Mouse (Mus musculus): ENCODE data around the gene Phlpp2. TPM values are rescaled to one million over a fixed set of nuclear protein-coding genes. Genes with fewer than 3 reads are reported as not detected.
A peak's percentile ranks its signal among the peaks of the same experiment; 100 is the strongest.

Gene Phlpp2
- polyA plus RNA-seq, 1 experiment = 0.45 TPM

GRCm38 (mm10) chr8:109957167-109958028 is 89.1 kb downstream of the Phlpp2 start:
- peaks cover 68% of the 10 kb centered on the region for H3K27me3 ChIP-seq (replicated peaks)
- peaks cover 8% of the 10 kb centered on the region; the same call in 1 of the 2 replicates for H3K9me3 ChIP-seq
- no peak overlapping the region for H3K4me3 ChIP-seq (replicated peaks)
- TF ChIP-seq GATA1 (IDR thresholded peaks at IDR 0.05; ENCODE audit: borderline replicate concordance, low read length) (no peak), FLI1 (IDR thresholded peaks at IDR 0.05; ENCODE audit: low read length) (no peak)
- peaks cover 33% of the 10 kb centered on the region for H3K4me1 ChIP-seq
- H3K36me3 ChIP-seq (replicated peaks; ENCODE audit: low read length) = no peaks in the 10 kb centered on the region

GRCm38 (mm10) chr8:109958036-109958655 is 89.8 kb downstream of the Phlpp2 start:
- Histone ChIP-seq H3K36me3 (replicated peaks; ENCODE audit: low read length) (no peaks in the 10 kb centered on the region), H3K4me1 (peaks cover 41% of the 10 kb centered on the region), H3K9me3 (peaks cover 8% of the 10 kb centered on the region; the same call in 1 of the 2 replicates), H3K4me3 (replicated peaks) (no peak overlapping the region), H3K27me3 (replicated peaks) (peaks cover 71% of the 10 kb centered on the region)
- TF ChIP-seq GATA1 (IDR thresholded peaks at IDR 0.05; ENCODE audit: borderline replicate concordance, low read length) (no peak), FLI1 (IDR thresholded peaks at IDR 0.05; ENCODE audit: low read length) (no peak)

- Histone ChIP-seq H3K27me3 (replicated peaks) (peaks cover 71% of the 10 kb centered on the region), H3K9me3 (peaks cover 8% of the 10 kb centered on the region; the same call in 1 of the 2 replicates), H3K4me1 (peaks cover 41% of the 10 kb centered on the region), H3K36me3 (replicated peaks; ENCODE audit: low read length) (no peaks in the 10 kb centered on the region), H3K4me3 (replicated peaks) (no peak overlapping the region)
- TF ChIP-seq GATA1 (IDR thresholded peaks at IDR 0.05; ENCODE audit: borderline replicate concordance, low read length) = no peak
Observed at GRCm38 (mm10) chr8:109959112-109959511, 90.8 kb downstream of the Phlpp2 start.

GRCm38 (mm10) chr8:109961693-109962367 is 93.5 kb downstream of the Phlpp2 start, which contains the start of gene Marveld3:
TSS of gene Marveld3 (minus strand) at chr8:109962203.
- TF ChIP-seq FLI1 (IDR thresholded peaks at IDR 0.05; ENCODE audit: low read length) (no peak), GATA1 (IDR thresholded peaks at IDR 0.05; ENCODE audit: borderline replicate concordance, low read length) (no peak)
- peaks cover 61% of the 10 kb centered on the region for H3K27me3 ChIP-seq (replicated peaks)
- H3K4me1 ChIP-seq = peaks cover 36% of the 10 kb centered on the region
- peak within 1 kb of the TSS; percentile 89 for H3K4me3 ChIP-seq (replicated peaks)
- peaks cover 8% of the 10 kb centered on the region; the same call in 1 of the 2 replicates for H3K9me3 ChIP-seq
- H3K36me3 ChIP-seq (replicated peaks; ENCODE audit: low read length) = no peaks in the 10 kb centered on the region

GRCm38 (mm10) chr8:109962896-109963295 is 94.6 kb downstream of the Phlpp2 start:
- Histone ChIP-seq H3K9me3 (peaks cover 8% of the 10 kb centered on the region; the same call in 1 of the 2 replicates), H3K4me3 (replicated peaks) (no peak overlapping the region), H3K4me1 (peaks cover 27% of the 10 kb centered on the region), H3K27me3 (replicated peaks) (peaks cover 57% of the 10 kb centered on the region), H3K36me3 (replicated peaks; ENCODE audit: low read length) (no peaks in the 10 kb centered on the region)
- TF ChIP-seq GATA1 (IDR thresholded peaks at IDR 0.05; ENCODE audit: borderline replicate concordance, low read length) (no peak), FLI1 (IDR thresholded peaks at IDR 0.05; ENCODE audit: low read length) (no peak)

GRCm38 (mm10) chr8:109963421-109963820 is 95.1 kb downstream of the Phlpp2 start:
- H3K9me3 ChIP-seq = peaks cover 8% of the 10 kb centered on the region; the same call in 1 of the 2 replicates
- no peak for TF ChIP-seq GATA1 (IDR thresholded peaks at IDR 0.05; ENCODE audit: borderline replicate concordance, low read length)
- TF ChIP-seq FLI1 (IDR thresholded peaks at IDR 0.05; ENCODE audit: low read length) = no peak
- H3K36me3 ChIP-seq (replicated peaks; ENCODE audit: low read length) = no peaks in the 10 kb centered on the region
- peaks cover 62% of the 10 kb centered on the region for H3K27me3 ChIP-seq (replicated peaks)
- no peak overlapping the region for H3K4me3 ChIP-seq (replicated peaks)
- peaks cover 23% of the 10 kb centered on the region for H3K4me1 ChIP-seq

GRCm38 (mm10) chr8:109964106-109964505 is 95.8 kb downstream of the Phlpp2 start:
- Histone ChIP-seq H3K36me3 (replicated peaks; ENCODE audit: low read length) (no peaks in the 10 kb centered on the region), H3K27me3 (replicated peaks) (peaks cover 60% of the 10 kb centered on the region), H3K4me1 (peaks cover 24% of the 10 kb centered on the region)

GRCm38 (mm10) chr8:109968837-109969236 is 100.5 kb downstream of the Phlpp2 start:
- Histone ChIP-seq H3K4me3 (replicated peaks) (peak overlapping the region; percentile 42), H3K36me3 (replicated peaks; ENCODE audit: low read length) (no peaks in the 10 kb centered on the region), H3K27me3 (replicated peaks) (peaks cover 21% of the 10 kb centered on the region), H3K9me3 (no peaks in the 10 kb centered on the region), H3K4me1 (peaks cover 6% of the 10 kb centered on the region; the same call in 1 of the 2 replicates)
- TF ChIP-seq FLI1 (IDR thresholded peaks at IDR 0.05; ENCODE audit: low read length) (no peak), GATA1 (IDR thresholded peaks at IDR 0.05; ENCODE audit: borderline replicate concordance, low read length) (no peak)

More at GRCm38 (mm10) chr8:109964106-109964505, 95.8 kb downstream of the Phlpp2 start:
- peaks cover 8% of the 10 kb centered on the region; the same call in 1 of the 2 replicates for H3K9me3 ChIP-seq
- no peak overlapping the region for H3K4me3 ChIP-seq (replicated peaks)
- no peak for TF ChIP-seq GATA1 (IDR thresholded peaks at IDR 0.05; ENCODE audit: borderline replicate concordance, low read length)
- no peak for TF ChIP-seq FLI1 (IDR thresholded peaks at IDR 0.05; ENCODE audit: low read length)

GRCm38 (mm10) chr8:109970323-109970722 is 102.0 kb downstream of the Phlpp2 start:
- no peaks in the 10 kb centered on the region for H3K36me3 ChIP-seq (replicated peaks; ENCODE audit: low read length)
- TF ChIP-seq GATA1 (IDR thresholded peaks at IDR 0.05; ENCODE audit: borderline replicate concordance, low read length) (no peak), FLI1 (IDR thresholded peaks at IDR 0.05; ENCODE audit: low read length) (no peak)
- peaks cover 6% of the 10 kb centered on the region; the same call in 1 of the 2 replicates for H3K4me1 ChIP-seq

More at GRCm38 (mm10) chr8:109970323-109970722, 102.0 kb downstream of the Phlpp2 start:
- Histone ChIP-seq H3K27me3 (replicated peaks) (peaks cover 16% of the 10 kb centered on the region), H3K4me3 (replicated peaks) (no peak overlapping the region), H3K9me3 (no peaks in the 10 kb centered on the region)
